Mouse (Mus musculus): ENCODE data around the gene Tnrc18.

Gene Tnrc18

DNA sequence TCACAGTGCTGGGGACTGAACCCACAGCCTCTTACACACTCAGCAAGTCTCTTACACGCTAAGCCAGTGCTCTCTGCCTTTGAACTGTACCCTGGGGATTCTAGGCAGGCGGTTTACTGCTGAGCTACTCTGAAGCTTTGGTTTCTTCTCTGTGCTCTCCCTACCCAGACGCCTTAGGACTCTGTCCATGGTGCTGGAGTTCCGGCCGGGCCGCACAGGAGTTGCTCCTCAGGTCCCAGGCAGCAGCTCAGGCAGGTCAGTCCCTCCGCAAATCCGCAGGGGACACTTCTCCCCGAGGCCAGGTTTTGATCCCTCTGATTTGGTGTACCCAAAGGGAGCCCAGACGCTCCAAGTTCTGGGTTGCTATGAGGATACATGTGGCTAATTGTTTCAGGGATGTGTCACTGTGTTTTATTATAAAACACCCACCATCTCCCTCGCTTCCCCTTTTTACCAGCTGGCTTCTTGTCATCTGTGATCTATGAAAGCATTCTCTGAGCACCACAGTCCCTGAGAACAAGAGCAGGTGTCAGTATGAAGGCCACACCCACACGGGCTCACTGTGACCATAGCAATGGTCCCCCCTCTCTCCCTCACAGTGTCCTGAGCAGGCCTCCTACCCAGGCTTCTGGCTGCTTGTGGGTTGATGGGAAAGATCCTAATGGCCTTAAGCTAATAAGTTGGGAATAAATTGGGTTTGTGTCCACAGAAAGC, 122.7 kb downstream of the Tnrc18 start:
- in situ Hi-C loops (cut with MboI, MseI): no loop called here

DNA sequence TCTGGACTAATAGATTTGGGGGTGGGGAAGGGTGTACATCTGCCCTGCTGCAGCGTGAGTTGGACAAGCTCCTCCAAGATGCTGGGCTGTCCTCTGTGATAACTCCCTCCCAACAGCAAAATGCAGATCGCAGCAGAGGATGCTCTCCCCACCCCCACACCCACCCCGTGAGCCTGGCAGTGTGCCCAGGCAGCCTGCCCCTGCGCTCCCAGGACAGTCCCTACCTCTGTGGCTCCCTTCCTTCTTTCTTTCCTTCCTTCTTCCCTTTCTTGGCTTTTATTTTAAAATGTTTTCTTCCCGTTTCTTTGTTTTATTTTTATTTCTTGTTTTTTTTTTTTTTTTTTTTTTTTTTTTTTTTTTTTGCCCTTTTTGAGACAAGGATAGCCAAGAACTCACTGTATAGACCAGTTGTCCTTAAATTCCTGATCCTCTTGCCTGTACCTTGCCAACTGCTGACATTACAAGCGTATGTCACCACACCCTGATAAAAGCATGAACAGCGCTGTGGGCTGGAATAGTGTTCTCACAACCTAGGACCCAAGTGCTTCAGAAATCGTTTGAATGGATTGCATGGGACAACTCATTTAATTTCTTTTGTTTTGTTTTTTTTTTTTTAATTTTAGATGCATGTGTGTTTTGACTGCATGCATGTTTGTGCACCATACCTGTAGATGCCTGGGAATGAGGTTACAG, 123.6 kb downstream of the Tnrc18 start:
- in situ Hi-C loops (cut with MboI, MseI): no loop called here

DNA sequence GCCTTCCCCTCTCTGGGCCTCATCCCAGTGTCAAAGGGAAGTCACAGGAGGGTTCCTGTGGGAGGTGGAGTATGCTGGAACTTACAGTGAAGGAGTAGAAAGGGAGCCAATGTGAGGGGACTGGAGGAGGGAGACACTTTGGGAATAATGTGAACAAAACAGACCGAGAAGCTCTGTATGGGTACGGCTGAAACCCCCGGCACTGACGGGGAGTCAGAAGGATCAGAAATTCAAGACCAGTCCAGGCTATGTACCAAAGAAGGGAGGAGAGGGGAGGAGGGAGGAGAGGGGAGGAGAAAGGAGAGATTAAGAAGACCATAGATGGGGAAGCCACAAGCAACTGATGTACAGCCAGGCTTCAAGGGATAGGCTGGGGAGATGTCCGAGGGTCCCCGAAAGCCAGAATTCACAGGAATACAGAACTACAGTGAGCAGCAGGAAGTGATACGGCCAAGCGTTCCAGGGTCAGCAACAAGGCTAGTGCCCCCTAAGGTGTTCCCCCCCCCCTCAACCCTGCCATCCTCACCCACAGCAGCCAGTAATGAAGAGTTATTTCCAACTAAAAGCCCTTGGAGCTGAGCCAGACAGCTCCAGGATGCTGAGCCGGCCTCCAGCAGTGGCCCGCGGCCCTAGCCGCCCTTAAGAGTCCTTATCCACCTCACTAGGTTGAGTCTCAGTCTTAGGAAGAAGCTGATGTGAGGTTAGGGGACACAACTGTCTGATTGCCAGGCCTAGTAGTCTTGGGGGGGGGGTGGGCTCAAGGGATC, 124.3 kb downstream of the Tnrc18 start:
- in situ Hi-C loops (cut with MboI, MseI): no loop called here

DNA sequence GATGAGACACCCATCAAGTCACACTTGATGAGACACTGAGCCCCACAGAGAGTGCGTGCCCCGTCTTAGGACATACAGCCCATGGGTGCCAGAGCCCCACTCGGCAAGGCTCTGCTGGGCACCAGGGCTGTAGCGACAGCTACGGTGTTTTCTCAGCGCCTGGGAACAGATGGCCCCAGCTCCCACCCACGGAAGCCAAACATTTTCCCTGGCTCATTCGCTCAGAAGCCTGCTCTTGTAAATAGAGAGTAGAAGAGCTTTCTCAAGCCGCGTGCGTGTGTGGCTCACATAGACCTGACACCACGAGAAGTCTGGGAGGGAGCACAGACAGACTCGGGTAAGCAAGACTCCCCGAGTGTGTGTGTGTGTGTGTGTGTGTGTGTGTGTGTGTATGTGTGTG, 125.2 kb downstream of the Tnrc18 start, which contains the start of gene Slc29a4:
Gene Slc29a4, plus strand, starts transcription at position 265 of the 400 bp plus-strand sequence.
- in situ Hi-C loops (cut with MboI, MseI): no loop called here

DNA sequence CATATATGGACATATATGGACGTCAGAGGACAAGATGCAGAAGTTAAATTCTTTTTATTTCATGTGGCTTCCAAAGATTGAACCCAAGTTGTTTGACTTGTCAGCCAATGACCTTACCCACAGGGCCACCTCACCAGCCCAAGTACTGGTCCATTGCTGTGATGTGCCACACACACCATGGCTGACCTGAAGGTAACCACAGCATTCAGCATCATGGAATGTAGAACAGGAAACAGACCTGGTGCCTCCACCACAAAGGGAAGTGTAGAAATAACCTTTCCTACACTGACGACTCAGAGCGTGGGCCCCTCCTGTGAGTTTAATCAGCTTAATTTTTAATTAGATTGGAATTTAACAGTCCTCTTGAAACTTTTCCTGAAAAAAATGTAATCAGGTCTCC, 127.1 kb downstream of the Tnrc18 start:
- in situ Hi-C loops (cut with MboI, MseI): no loop called here

DNA sequence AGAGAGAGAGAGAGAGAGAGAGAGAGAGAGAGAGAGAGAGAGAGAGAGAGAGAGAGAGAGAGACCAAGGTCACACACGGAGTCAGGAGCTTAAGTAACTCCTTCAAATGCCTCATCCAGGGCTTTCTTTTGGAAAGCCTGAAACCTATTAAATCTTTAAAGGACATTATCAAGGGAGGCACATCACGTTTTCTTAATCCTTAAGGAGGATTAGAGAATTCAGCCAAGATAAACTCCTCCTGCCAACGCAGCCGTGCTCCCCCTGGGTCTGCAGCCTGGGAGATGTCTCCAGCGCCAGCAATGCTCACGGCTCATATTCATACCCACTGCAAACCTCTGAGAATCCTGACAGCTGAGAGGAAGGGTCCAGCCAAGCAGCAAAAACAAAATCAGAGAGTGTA, 128.6 kb downstream of the Tnrc18 start:
- in situ Hi-C loops (cut with MboI, MseI): loop anchor here in 1 of 2 experiments (10.0 kb wide), 1 partner anchor 1626 kb away; no protein-coding TSS in a partner anchor

DNA sequence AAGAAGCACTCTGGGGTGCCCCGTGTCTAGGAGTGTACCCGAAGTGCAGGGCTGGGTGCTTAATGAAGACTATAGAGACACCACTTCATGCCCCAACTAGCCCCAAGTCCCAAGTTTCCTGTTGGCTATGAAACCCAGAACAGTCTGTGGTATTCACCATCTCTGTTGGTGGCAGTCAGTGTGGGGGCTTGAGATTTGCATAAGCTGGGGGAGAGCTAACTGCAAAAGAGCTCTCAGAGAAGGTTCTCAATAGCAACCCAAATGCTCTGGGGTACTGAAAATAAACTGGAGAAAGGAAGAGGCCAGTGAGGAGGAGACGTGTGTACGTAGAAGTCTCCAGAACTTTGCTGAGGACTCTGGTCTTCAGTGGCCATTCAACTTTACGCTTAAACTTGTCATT, 134.9 kb downstream of the Tnrc18 start:
- in situ Hi-C loops (cut with MboI, MseI): loop anchor here in 1 of 2 experiments (10.0 kb wide), 1 partner anchor 1632 kb away; no protein-coding TSS in a partner anchor

DNA sequence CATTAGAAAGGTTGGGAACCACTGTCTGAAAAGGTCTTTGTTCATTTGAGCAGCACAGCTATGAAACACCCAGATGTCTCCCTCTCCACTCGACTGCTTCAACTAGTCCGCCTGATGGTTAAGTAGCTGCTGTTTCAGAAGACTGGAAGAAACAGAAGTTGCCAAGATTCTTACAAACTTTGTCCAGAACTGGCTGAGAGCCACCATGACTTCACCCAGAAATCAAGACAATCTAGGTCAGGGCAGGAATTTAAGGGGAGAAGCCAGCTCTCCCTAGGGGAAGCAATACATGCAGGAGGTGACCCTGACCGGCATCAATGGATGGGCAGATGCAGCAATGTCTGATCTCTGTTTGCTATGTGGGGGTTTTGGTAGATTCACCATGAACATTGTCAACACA, 135.6 kb downstream of the Tnrc18 start:
- in situ Hi-C loops (cut with MboI, MseI): loop anchor here in 1 of 2 experiments (10.0 kb wide), 1 partner anchor 1633 kb away; no protein-coding TSS in a partner anchor

DNA sequence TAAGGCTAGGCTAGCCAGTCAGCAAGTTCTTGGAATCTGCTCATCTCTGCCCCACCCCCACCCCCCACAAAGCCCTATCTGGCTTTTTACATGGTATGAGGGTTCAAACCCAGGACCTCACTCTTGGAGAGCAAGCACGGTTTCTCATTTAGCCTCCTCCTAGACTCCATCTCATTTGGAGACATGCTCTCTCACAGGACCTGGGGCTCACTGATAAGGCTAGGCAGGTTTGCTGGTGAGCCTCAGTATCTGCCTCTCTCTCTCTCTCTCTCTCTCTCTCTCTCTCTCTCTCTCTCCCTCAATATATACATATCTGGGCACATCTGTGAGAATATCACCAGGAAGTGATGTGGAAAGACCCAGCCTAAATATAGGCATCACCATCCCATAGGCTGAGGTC, 138.4 kb downstream of the Tnrc18 start:
- in situ Hi-C loops (cut with MboI, MseI): no loop called here

DNA sequence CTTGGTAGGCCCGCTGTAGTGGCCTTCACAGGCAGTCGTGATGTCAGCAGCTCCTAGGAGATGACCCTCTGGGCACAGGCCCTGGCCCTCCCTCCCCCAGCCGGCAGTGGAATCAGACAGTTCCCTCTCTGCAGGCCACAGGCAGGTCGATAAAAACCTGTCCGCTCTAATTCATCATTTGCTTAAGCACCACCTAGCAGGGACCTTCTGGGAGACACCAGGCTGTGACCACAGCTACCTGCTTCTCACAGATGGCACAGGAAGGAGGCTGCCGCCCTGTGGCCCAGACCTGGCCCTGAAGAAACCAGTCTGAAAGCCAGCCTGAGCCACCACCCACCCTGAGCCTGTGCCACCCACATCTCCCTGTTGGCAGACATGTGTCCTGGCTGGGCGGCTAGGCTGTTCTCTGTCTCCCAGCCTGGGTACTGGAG, 139.3 kb downstream of the Tnrc18 start:
- in situ Hi-C loops (cut with MboI, MseI): no loop called here
